Mouse (Mus musculus): ENCODE measurements around the gene Sirt6.

Gene Sirt6

GRCm38 (mm10) chr10:81626994-81627835, at the start of gene Sirt6:
Sirt6 (minus strand) TSS chr10:81627797.
- DNase-seq, result peak; percentile 95

GRCm38 (mm10) chr10:81656174-81656573, 28.6 kb upstream of the Sirt6 start:
- DNase-seq, result peak; percentile 0

DNA sequence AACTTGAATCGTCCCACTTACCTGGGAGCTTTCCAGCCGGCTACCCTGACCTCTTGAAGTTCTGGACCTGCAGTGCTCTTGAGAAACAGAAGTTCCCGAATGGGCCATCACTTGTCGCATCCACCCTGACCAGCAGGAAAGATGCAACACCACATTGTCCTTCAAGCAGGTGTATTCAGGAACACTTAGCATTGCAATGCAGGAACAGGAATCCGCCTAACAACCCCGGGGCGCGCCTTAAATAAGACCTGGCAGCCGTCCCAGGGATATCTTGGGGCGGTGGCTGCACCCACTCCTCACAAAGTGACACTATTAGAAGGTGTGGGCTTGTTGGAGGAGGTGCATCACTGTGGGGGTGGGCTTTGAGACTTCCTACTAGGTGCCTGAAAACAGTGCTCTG, 27.6 kb upstream of the Sirt6 start:
- peak; percentile 0 for DNase-seq

DNA sequence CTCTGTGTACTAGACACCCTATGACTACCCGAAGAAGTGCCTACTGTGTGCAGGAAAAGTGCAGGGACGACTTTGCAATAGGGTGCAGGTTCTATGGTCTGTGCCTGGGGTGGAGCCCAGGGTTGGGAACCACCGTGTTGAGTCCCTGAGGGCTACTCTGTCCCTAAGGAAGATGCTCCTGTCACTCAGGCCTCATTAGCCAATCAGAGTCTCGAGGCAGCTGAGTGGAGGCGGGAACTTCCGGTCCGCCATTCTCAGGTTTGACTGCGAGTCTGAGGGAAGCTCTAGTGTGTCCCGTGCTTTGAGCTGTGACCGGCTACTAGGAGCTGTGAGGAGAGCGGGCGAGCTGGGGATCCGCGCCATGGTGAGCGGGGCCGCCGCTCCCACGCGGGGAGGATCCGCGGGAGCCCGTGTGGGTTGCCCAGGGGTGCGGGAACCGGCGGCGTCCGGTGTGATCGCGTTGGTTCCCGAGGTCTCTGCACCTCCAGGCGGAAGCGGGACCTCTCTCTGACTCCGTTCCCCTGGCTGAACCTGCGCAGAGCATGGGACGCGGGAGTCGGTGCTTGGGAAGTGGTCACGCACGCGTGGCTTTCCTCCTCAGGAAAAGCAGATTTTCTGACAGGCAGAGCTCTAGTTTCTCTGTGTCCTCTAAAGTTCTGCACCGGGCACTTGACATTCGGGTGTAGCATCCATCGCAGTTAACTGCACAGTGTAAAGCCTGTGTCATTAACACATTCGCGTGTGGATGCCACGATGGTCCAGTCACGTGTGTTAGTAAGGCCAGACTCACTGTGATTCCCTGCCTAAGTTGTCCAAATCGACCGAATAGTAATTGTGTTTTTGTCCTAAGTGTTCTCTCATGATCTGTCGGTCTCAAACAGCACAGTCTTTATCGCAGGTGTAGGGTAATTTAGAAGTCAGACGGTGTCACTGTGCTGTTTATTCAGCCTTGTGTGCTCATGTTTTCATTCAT, 21.5 kb upstream of the Sirt6 start, which contains the start of gene Gm10778:
Gm10778 (plus strand) TSS at position 257 of the 973 bp plus-strand sequence.
- DNase-seq, result peak; percentile 93

DNA sequence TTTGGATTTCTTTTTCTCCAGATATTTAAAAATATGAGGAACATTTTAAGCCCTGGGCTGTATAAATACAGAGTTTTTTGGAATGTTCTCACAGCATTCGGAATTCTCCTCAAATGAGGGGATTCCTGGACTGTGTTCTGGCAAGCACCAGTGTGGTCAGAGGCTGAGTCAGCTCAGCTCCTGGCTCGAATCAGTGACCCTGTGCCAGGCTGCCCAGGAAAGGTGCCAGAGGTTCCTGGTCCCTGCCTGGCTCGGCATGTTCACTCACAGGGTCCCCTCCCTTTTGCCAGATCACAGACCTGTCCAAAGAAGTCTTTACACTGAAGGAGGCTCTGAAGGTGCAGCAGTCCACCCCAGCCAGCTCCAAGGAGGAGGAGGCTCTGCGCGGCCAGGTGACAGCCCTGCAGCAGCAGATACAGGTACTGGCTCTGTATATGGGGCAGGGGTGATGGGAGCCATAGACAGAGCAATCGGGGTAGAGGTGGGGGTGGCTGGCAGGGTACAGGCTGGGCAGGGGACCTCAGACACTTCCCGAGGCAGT, 18.5 kb upstream of the Sirt6 start:
- peak; percentile 37 for DNase-seq

GRCm38 (mm10) chr10:81645391-81645790, 17.8 kb upstream of the Sirt6 start:
- DNase-seq, result no peak

DNA sequence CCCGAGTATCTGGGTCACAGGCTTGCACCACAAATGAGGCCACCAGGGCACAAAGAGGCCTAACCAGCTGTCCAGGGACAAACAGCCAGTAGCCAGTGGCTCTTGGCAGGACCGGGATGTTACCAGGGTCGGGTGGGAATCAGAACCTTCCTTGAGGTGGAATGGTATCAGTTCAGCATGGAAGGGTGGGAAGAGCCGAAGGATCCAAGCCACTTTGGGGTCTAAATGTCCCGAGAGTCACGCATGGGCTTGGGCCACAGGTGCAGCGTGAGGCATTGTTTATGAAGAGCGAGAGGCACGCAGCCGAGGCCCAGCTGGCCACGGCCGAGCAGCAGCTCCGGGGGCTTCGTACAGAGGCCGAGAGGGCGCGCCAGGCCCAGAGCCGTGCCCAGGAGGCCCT, 17.1 kb upstream of the Sirt6 start:
- no peak for DNase-seq

DNA sequence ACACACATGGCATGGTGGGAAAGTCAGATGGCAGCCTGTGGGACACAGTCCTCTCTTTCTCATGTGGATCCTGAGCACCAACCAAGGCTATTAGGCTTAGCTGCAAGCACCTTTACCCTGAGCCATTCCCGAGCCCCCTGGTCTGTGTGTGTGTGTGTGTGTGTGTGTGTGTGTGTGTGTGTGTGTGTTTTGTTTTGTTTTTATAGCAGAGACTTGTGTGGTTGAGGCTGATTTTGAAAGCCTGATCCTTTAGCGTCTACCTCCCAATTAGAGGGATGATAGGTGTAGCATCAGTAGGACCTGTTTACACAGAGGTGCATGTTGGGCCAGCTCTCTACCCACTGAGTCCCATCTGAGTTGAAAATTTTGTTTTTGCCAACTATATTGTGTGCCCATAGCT, 16.6 kb upstream of the Sirt6 start:
- DNase-seq, result no peak

DNA sequence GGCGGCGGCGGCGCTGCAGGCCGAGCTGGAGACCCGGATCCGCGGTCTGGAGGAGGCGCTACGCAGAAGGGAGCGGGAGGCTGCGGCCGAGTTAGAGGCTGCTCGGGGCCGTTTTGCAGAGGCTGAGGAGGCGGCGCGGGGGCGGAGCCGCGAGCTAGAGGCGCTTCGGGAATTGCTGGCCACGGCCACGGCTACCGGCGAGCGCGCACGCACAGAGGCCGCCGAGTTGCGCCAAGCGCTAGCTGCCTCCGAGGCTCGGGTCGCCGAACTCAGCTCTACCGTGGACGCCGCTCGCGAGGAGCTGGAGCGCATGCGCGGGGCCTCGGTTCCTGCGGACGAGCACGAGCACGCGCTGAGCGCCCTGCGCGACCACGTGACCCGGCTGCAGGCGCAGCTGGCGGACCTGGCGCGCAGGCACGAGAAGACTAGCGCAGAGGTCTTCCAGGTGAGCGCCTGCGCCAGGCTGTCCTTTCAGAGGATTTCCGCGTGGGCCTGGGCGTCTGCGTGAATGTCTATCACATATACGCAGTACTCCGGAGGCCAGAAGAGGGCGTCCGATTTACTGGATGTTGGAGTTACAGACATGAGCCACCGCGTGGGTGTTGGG, 16.0 kb upstream of the Sirt6 start:
- DNase-seq, result peak; percentile 97

- DNase-seq, result no peak
Measured at GRCm38 (mm10) chr10:81642648-81643448, 15.3 kb upstream of the Sirt6 start.

DNA sequence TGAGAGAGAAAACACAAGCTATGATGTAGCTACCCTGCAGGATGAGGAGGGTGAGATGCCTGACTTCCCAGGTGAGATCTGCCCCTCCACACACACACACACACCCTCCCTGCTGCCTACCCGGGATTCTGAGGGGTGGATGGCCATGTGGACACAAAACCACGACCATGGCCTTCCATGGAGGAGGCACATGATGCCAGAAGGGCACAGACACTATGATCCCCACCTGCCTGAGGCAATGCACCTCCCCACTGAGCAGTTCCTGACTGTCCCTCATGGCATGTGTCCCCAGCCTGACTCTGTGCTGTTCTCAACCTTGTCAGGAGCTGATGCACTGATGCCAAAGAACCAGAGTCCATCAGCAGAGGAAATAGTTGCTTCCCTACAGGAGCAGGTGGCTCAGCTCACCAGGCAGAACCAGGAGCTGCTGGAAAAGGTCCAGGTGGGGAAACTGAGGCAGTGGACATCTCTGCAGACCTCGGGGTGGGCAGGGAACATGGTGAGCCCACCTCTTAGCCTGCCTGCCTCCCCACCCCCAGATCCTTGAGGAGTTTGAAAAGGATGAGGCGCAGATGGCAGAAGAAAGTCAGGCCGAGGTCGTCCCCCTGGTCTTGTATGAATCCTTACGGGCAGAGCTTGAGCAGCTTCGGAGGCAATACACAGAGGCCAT, 14.5 kb upstream of the Sirt6 start:
- DNase-seq, result peak; percentile 24

DNA sequence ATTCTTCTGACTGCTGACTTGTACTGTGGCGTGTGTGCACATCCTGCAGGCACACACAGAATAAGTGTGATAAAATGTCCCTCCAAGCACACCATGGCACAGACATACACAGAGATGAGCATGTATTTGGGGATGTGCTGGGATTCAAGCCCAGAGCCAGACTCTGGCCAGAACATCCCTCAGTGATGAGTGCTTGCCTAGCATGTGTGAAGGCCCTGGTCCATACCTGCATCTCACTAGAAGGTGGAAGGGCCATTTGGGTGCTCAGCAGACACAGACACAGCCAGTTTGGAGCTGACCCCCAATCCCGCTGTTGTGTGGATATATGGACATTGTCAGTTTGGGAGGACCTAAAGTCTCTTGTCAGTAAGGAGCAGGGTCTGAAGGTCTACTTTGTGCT, 14.0 kb upstream of the Sirt6 start:
- DNase-seq, result no peak

GRCm38 (mm10) chr10:81640825-81641224, 13.2 kb upstream of the Sirt6 start:
- DNase-seq, result peak; percentile 20

- DNase-seq, result no peak
Measured at GRCm38 (mm10) chr10:81638101-81638500, 10.5 kb upstream of the Sirt6 start.

GRCm38 (mm10) chr10:81636338-81636737, 8.7 kb upstream of the Sirt6 start:
- DNase-seq, result no peak

DNA sequence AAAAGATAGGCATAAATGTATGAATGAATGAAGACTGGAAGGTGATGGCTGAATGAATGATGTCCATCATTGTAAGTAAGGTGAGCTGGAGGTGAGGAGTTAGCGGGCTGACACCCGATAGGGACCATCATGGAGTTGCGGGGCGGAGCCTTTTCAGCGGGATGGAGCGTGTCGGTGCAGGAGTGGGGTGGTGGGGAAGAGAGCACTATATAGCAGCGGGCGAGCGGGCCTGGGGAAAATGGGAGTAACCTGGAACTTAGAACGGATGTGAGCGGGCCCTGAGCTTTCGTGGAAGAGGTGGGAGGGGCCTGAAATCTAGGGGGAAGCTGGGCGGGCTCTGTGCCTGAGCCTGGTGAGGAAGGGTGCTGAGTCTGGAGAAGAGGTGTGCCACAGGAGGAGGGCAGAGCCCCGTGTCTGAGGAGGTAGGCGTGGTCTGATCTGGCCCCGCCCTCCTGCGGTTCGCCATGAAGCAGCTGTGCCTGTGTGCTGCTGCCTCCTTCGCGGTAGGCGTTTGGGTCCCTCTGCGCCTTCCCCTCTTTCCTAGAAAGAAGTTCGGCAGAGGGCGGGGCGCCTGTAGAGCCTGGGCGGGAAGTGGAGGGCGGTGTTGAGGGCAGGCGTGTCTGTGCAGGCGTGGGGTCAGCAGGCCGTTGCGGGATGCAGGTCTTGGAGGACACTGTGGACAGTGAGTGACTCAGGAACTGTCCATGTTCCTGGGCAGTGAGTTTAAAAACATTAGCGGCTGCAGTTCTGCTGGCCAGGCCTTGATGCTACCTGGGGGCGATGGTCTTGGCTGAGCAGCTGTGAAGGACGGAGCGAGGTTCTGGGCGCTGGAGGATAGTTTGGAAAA, 5.9 kb upstream of the Sirt6 start:
- DNase-seq, result peak; percentile 89

DNA sequence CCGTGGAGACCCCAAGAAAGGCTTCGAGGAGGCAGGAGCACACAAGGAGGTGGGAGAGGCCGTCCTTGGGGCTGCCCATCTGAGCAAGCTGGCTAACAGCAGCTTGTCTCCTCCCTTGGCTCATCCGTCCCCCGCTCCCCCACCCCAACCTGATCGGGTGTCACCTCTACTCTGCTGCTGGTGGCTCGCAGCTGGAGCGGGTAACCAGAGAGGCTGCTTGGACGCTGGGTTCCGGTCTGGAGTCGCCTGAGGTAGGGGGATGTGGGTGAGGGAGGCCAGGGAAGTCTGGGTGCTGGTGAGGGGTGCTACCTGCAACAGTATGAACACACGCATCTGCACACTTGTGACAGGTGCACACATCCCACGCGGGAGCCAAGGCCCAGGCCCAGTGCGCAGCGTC, 793 bp upstream of the Sirt6 start, which contains the start of gene Ankrd24:
Ankrd24 (plus strand) TSS at position 151 of the 400 bp plus-strand sequence.
- DNase-seq, result no peak

DNA sequence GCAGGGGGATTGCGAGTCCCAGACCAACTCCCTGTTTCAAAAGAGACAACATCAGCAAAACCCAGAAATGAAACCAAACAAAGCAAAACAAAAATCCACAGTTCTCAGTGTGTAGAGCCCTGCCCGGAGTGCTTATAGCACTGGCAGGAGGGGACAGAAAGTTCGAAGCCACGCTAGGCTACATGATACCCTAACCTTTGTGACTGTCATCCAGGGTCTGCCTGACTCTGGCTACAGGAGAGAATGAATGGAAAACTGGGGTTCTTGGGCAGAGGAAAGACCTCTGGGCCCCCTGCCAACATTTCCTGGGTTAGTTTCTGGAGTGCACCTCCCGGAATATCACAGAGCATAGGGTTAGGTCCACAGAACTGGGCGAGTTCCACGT, 231 bp upstream of the Sirt6 start:
- no peak for DNase-seq

- DNase-seq, result no peak
Measured at GRCm38 (mm10) chr10:81626101-81626993, 1.2 kb downstream of the Sirt6 start.

Measured in kidney, adult 9 months (tissue).